Mouse (Mus musculus): ENCODE measurements at regions not wholly inside any gene's neighbourhood (a gene's known extent, or its start where the extent isn't known, plus 50 kb on each side); places are given as distances from the start of the nearest gene placed in this dataset.

DNA sequence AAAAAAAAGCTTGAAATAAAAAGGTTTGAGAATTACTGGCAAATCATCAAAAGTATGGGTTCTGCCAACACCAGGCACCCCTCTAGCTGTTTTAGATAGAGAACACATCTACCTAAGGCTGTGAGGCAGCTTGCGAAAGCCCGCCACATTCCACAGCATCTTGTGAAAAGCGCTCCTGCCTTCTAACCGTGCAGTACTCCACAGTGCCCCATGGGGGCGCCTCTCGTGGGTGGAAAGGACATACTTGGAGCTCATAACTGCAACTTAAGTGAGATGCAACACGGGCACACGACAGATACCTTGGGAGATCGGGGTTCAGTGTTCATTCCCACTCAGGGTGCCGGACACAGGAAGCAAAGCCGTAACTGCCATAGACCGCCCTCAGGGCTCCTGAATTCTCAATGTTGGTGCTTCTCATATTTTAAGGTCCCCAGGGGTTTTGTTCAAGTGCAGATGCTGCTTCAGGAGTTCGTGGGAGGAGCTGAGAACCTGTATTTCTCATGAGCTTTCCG, 149.9 kb downstream of the Hibadh start:
- Histone ChIP-seq H3K4me1 (no peaks in the 10 kb centered on the region), H3K27me3 (peaks cover 2% of the 10 kb centered on the region; the same call in 1 of the 2 replicates), H3K4me2 (replicated peaks) (no peak overlapping the region), H3K36me3 (no peaks in the 10 kb centered on the region), H3K9me3 (no peaks in the 10 kb centered on the region), H3K4me3 (no peak overlapping the region), H3K27ac (no peak overlapping the region), H3K9ac (no peak overlapping the region)
- ATAC-seq (ENCODE audit: low FRiP score, low read depth) = no peak
- 76% methylated on average over 14 of the region's 14 CpGs for WGBS

GRCm38 (mm10) chr6:52495301-52495700, 144.9 kb downstream of the Hibadh start:
- 82% methylated on average over 3 of the region's 3 CpGs for WGBS
- no peak for ATAC-seq (ENCODE audit: low FRiP score, low read depth)
- H3K36me3 ChIP-seq = no peaks in the 10 kb centered on the region

GRCm38 (mm10) chr6:52495855-52496254, 144.3 kb downstream of the Hibadh start:
- H3K4me2 ChIP-seq (replicated peaks) = no peak overlapping the region
- H3K4me1 ChIP-seq = 0 out of 2 replicates have a peak, but pooled peaks cover 4% of the 10 kb centered on the region
- WGBS = 34% methylated on average over 5 of the region's 5 CpGs
- no peak overlapping the region for H3K27ac ChIP-seq
- no peak overlapping the region for H3K9ac ChIP-seq
- H3K27me3 ChIP-seq = peaks cover 2% of the 10 kb centered on the region
- no peak for ATAC-seq (ENCODE audit: low FRiP score, low read depth)
- no peak overlapping the region for H3K4me3 ChIP-seq
- no peaks in the 10 kb centered on the region for H3K9me3 ChIP-seq
- H3K36me3 ChIP-seq = no peaks in the 10 kb centered on the region

More at GRCm38 (mm10) chr6:52495301-52495700, 144.9 kb downstream of the Hibadh start:
- Histone ChIP-seq H3K27ac (no peak overlapping the region), H3K27me3 (no peaks in the 10 kb centered on the region), H3K4me3 (no peak overlapping the region), H3K9me3 (no peaks in the 10 kb centered on the region), H3K4me1 (0 out of 2 replicates have a peak, but pooled peaks cover 4% of the 10 kb centered on the region), H3K4me2 (replicated peaks) (no peak overlapping the region), H3K9ac (no peak overlapping the region)

Data from limb, embryonic 13.5 days (tissue).